Mouse (Mus musculus) MEL (cell line): ENCODE data around the gene Gm43064. TPM values are rescaled to one million over a fixed set of nuclear protein-coding genes. Genes with fewer than 3 reads are reported as not detected.
"Not testable (repeated sequence)": the region's sequence is repeated elsewhere in the genome, so short reads cannot be mapped to it uniquely, and the experiment has no call there.

Experiments
- DNase-seq: peaks from one replicate; pipeline ENCODE4 v3.0.0; 2011; ENCODE audit warnings: low read depth, low spot score
- H3K27ac ChIP-seq: 2 replicates; pipeline ENCODE4 v1.5.1; 2012; ENCODE audit warnings: low read depth, mild to moderate bottlenecking, control low read depth, low read length, moderate library complexity; ENCODE audit not compliant: control insufficient read depth
- H3K27me3 ChIP-seq, 2 experiments: fragments of 150-350 bp in 1 of 2; sonication (generic) in 1 of 2; 2 replicates each; pipeline ENCODE4 v1.6.1; 2012; ENCODE audit warnings: low read length in 2 of 2, mild to moderate bottlenecking in 2 of 2, improper control_type of control experiment in 1 of 2, moderate library complexity in 1 of 2; ENCODE audit not compliant: insufficient read depth in 2 of 2, control insufficient read depth in 1 of 2
- H3K36me3 ChIP-seq, 2 experiments: 2 replicates each; pipeline ENCODE4 v1.6.1; 2012 to 2014; ENCODE audit warnings: low read length in 2 of 2, improper control_type of control experiment in 1 of 2, inconsistent platforms in 1 of 2, mild to moderate bottlenecking in 1 of 2; ENCODE audit not compliant: insufficient read depth in 2 of 2, control insufficient read depth in 1 of 2
- H3K4me1 ChIP-seq, 2 experiments: fragments of 150-350 bp in 1 of 2; sonication (generic) in 1 of 2; 2 replicates each; pipeline ENCODE4 v1.6.1; 2012; ENCODE audit warnings: low read length in 2 of 2, improper control_type of control experiment in 1 of 2, mild to moderate bottlenecking in 1 of 2; ENCODE audit not compliant: insufficient read depth in 2 of 2, control insufficient read depth in 1 of 2
- H3K4me3 ChIP-seq, 2 experiments: fragments of 150-350 bp in 1 of 2; sonication (generic) in 1 of 2; 2 replicates each; pipeline ENCODE4 v1.5.1; 2012; ENCODE audit warnings: low read depth in 2 of 2, low read length in 2 of 2, mild to moderate bottlenecking in 2 of 2, moderate library complexity in 2 of 2, control low read depth in 1 of 2, improper control_type of control experiment in 1 of 2; ENCODE audit not compliant: control insufficient read depth in 1 of 2, insufficient read depth in 1 of 2
- H3K79me2 ChIP-seq: 2 replicates; pipeline ENCODE4 v1.6.1; 2012; ENCODE audit warnings: mild to moderate bottlenecking, low read length, moderate library complexity; ENCODE audit not compliant: control insufficient read depth, poor library complexity, insufficient read depth
- H3K9ac ChIP-seq: 2 replicates; pipeline ENCODE4 v1.6.1; 2012; ENCODE audit warnings: low read depth, mild to moderate bottlenecking, control low read depth, low read length, moderate library complexity; ENCODE audit not compliant: control insufficient read depth, poor library complexity, severe bottlenecking
- H3K9me3 ChIP-seq: fragments of 150-350 bp; sonication (generic); replicated peaks from 2 replicates; pipeline ENCODE4 v1.6.1; 2012; ENCODE audit warnings: mild to moderate bottlenecking, low read length, improper control_type of control experiment, moderate library complexity; ENCODE audit not compliant: insufficient read depth
- CHD2 ChIP-seq: IDR thresholded peaks from 2 replicates; pipeline ENCODE4 v1.6.1; 2011; ENCODE audit warnings: low read length, improper control_type of control experiment
- E2F4 ChIP-seq: IDR thresholded peaks from 2 replicates; pipeline ENCODE4 v1.6.1; 2011; ENCODE audit warnings: low read depth, low read length, improper control_type of control experiment, borderline replicate concordance
- ETS1 ChIP-seq: IDR thresholded peaks from 2 replicates; pipeline ENCODE4 v1.6.1; 2012; ENCODE audit warnings: low read depth, mild to moderate bottlenecking, inconsistent platforms, low read length, improper control_type of control experiment, moderate library complexity
- GABPA ChIP-seq: IDR thresholded peaks from 2 replicates; pipeline ENCODE4 v1.6.1; 2012; ENCODE audit warnings: low read depth, mild to moderate bottlenecking, inconsistent platforms, low read length, improper control_type of control experiment, moderate library complexity
- GATA1 ChIP-seq: IDR thresholded peaks from 2 replicates; pipeline ENCODE4 v1.6.1; 2011; ENCODE audit warnings: low read depth, low read length, improper control_type of control experiment
- HCFC1 ChIP-seq: IDR thresholded peaks from 2 replicates; pipeline ENCODE4 v1.6.1; 2012; ENCODE audit warnings: low read depth, mild to moderate bottlenecking, inconsistent platforms, low read length, improper control_type of control experiment, moderate library complexity
- JUND ChIP-seq: IDR thresholded peaks from 2 replicates; pipeline ENCODE4 v1.6.1; 2011; ENCODE audit warnings: low read depth, mild to moderate bottlenecking, improper control_type of control experiment, low read length
- KAT2A ChIP-seq: conservative IDR thresholded peaks from 2 replicates; pipeline ENCODE4 v1.6.1; 2012; ENCODE audit warnings: low read depth, low read length, improper control_type of control experiment, inconsistent platforms
- MAFK ChIP-seq: IDR thresholded peaks from 2 replicates; pipeline ENCODE4 v1.6.1; 2011; ENCODE audit warnings: low read depth, mild to moderate bottlenecking, low read length, improper control_type of control experiment, borderline replicate concordance
- MYB ChIP-seq: IDR thresholded peaks from 2 replicates; pipeline ENCODE4 v1.6.1; 2011; ENCODE audit warnings: mild to moderate bottlenecking, low read depth, low read length, improper control_type of control experiment
- NELFE ChIP-seq: IDR thresholded peaks from 2 replicates; pipeline ENCODE4 v1.6.1; 2011; ENCODE audit warnings: low read depth, low read length, improper control_type of control experiment
- POLR2AphosphoS2 ChIP-seq: IDR thresholded peaks from 2 replicates; pipeline ENCODE4 v1.6.1; 2011; ENCODE audit warnings: low read length, improper control_type of control experiment
- SIN3A ChIP-seq: IDR thresholded peaks from 2 replicates; pipeline ENCODE4 v1.6.1; 2012; ENCODE audit warnings: low read length, improper control_type of control experiment, inconsistent platforms
- SMC3 ChIP-seq: IDR thresholded peaks from 2 replicates; pipeline ENCODE4 v1.6.1; 2011; ENCODE audit warnings: low read depth, low read length, improper control_type of control experiment
- TBP ChIP-seq: IDR thresholded peaks from 2 replicates; pipeline ENCODE4 v1.8.0; 2011; ENCODE audit warnings: low read depth, low read length, improper control_type of control experiment
- TCF12 ChIP-seq: IDR thresholded peaks from 2 replicates; pipeline ENCODE4 v1.6.1; 2014; ENCODE audit warnings: low read depth, mild to moderate bottlenecking, inconsistent platforms, low read length, improper control_type of control experiment, moderate library complexity
- ZC3H11A ChIP-seq: IDR thresholded peaks from 2 replicates; pipeline ENCODE4 v1.6.1; 2012; ENCODE audit warnings: low read depth, mild to moderate bottlenecking, inconsistent platforms, low read length, improper control_type of control experiment
- ZMIZ1 ChIP-seq: IDR thresholded peaks from 2 replicates; pipeline ENCODE4 v1.6.1; 2012; ENCODE audit warnings: low read depth, mild to moderate bottlenecking, inconsistent platforms, low read length, improper control_type of control experiment, moderate library complexity
- polyA plus RNA-seq, 2 experiments: library from polyadenylated mRNA; stranded (reverse) in 1 of 2; unstranded in 1 of 2; fragments of >175 nt in 1 of 2; fragments of >200 nt in 1 of 2; gene quantifications; 2 replicates each; pipeline versions ENCODE4 v1.2.1 to v1.2.4; 2012; ENCODE audit warnings: low replicate concordance in 2 of 2, low read depth in 1 of 2; ENCODE audit not compliant: insufficient read length in 2 of 2, insufficient read depth in 1 of 2, missing spikeins in 1 of 2
- total RNA-seq: library from RNA; depleted of rRNA; stranded (reverse); fragments of 300-350 nt; gene quantifications from 2 replicates; pipeline ENCODE4 v1.2.3, GENCODE M21; 2012

Gm43064 gene
- total and polyA plus RNA-seq, 3 experiments, result 0.14 to 0.50 TPM; not detected in 1

DNA sequence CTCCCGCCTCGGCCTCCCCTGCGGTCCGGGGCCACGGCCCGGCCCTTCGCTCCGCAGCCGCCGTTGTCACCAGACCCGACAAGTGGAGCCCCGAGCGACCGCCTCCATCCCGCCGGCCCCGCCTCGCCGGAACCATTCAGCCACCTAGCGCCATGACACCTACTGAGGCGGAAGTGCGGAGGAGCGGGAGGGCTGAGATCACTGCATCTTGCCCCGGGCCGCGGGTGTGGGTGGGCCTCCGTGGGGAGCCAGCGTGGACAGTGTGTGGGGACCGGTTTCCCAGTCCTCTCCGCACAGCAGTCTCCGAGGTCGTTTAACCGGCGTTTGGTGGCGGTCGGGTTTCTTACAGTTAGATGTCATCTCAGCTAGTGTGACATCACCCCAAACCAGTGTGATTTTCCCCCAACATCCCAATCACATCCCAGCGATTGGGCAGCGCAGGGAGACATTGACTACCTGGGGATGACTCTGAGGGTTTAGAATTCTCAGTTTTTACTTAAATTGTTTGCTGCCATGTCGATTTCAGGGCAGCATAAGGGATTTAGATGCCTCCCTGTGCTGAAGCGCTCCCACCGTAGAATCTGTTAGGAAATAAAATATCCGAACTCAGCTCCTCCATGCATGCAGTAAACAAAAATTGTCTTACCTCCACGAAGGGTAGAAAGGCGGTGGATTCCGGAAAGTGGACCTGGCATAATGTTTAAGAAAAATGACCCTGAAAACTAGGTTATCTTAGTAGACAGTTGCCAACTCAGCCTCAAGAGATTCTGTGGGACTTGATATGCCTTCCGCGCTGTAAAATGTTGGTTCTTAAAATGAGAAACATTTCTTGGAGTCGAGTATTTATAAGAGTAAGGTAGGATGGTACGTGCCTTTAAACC, 17.9 kb upstream of the Gm43064 start, which contains the start of gene Hipk1 (continued):
- no peak for TF ChIP-seq JUND
- TF ChIP-seq MYB, result no peak
- peak; percentile 63 for TF ChIP-seq NELFE
- TF ChIP-seq SMC3, result no peak
- peak; percentile 12; the same call in 1 of the 2 replicates for TF ChIP-seq ETS1
- no peak for TF ChIP-seq E2F4
- no peak for TF ChIP-seq GATA1
- peak; percentile 85 for TF ChIP-seq HCFC1
- TF ChIP-seq TCF12, result peak; percentile 56; the same call in 1 of the 2 replicates
- TF ChIP-seq ZC3H11A, result 0 out of 2 replicates have a peak, but pooled peaks have one; percentile 2
- peak; percentile 74; the same call in 1 of the 2 replicates for TF ChIP-seq POLR2AphosphoS2
- TF ChIP-seq KAT2A, result no peak; the same call in 1 of the 2 replicates
- TF ChIP-seq SIN3A, result peak; percentile 82
- TF ChIP-seq ZMIZ1, result no peak
- TF ChIP-seq GABPA, result no peak

DNA sequence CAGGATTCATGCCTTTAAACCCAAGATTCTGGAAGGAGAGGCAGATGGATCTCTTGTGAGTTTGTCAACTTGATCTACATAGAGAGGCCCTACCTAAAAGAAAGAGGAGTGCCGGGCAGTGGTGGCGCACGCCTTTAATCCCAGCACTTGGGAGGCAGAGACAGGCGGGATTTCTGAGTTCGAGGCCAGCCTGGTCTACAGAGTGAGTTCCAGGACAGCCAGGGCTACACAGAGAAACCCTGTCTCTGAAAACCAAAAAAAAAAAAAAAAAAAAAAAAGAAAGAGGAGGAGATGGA, 17.3 kb upstream of the Gm43064 start:
- peak overlapping the region; percentile 92 for H3K9ac ChIP-seq
- H3K27ac ChIP-seq, result peak overlapping the region; percentile 87
- TF ChIP-seq MAFK (0 out of 2 replicates have a peak, but pooled peaks have one; percentile 2), TBP (peak; percentile 95)
- TF ChIP-seq, all 39 proteins: peak for 2; not testable (repeated sequence) for 37
- peak overlapping the region; percentile 56 to 75 for H3K4me3 ChIP-seq
- peaks cover 35% of the 10 kb centered on the region for H3K79me2 ChIP-seq
- H3K27me3 ChIP-seq, DNase-seq, H3K9me3 ChIP-seq: not testable (repeated sequence)
- H3K4me1 ChIP-seq, result peaks cover 13 to 18% of the 10 kb centered on the region in 2 experiments
- H3K36me3 ChIP-seq, result peaks cover 0 to 31% of the 10 kb centered on the region in 2 experiments; a peak in 2 of 4 replicates

- H3K27ac ChIP-seq, result peak overlapping the region; percentile 87; the same call in 1 of the 2 replicates
- H3K9ac ChIP-seq, result 0 out of 2 replicates have a peak overlapping the region, but pooled peaks have one; percentile 17
Observed at GRCm38 (mm10) chr3:103792566-103792965, 16.8 kb upstream of the Gm43064 start.

More at GRCm38 (mm10) chr3:103792566-103792965, 16.8 kb upstream of the Gm43064 start:
- Histone ChIP-seq H3K4me1 (peaks cover 13 to 18% of the 10 kb centered on the region in 2 experiments), H3K9me3 (no peaks in the 10 kb centered on the region), H3K36me3 (peaks cover 0 to 31% of the 10 kb centered on the region in 2 experiments; a peak in 2 of 4 replicates), H3K27me3 (no peaks in the 10 kb centered on the region), H3K4me3 (peak overlapping the region in 1 of 2 experiments; percentile 4; a peak in 1 of 4 replicates), H3K79me2 (peaks cover 30% of the 10 kb centered on the region)
- TF ChIP-seq CHD2 (no peak), NELFE (0 out of 2 replicates have a peak, but pooled peaks have one; percentile 1)
- peak; percentile 29 for DNase-seq
